Mouse (Mus musculus) frontal cortex, postnatal 14 days (tissue): ENCODE results near the gene Tnr.

ENCODE experiments used
- DNase-seq, 2 experiments: peaks; one replicate each; pipeline ENCODE4 v3.0.0; 2022; ENCODE audit warnings: low spot score in 2 of 2

The Tnr gene

DNA sequence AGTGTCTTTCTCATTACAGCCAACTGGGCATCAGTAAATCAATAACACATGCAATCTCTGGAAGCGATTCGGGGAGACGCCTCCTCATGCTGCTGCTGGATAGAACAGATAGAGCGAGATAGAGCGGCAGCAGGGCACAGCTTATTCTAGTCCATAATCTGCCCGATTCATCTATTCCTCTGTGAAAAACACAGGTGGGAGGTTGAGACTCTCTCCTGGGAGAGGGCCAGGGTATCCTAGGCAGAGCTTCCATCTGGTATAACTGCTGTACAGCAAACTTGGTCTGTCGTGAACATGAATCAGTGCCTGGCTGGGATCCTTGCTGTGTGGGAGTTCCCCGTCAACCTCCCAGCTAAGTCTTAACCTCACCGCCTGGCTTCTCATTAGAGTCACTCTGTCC is 193.4 kb downstream of the Tnr start:
- DNase-seq = peak; percentile 52 to 59

DNA sequence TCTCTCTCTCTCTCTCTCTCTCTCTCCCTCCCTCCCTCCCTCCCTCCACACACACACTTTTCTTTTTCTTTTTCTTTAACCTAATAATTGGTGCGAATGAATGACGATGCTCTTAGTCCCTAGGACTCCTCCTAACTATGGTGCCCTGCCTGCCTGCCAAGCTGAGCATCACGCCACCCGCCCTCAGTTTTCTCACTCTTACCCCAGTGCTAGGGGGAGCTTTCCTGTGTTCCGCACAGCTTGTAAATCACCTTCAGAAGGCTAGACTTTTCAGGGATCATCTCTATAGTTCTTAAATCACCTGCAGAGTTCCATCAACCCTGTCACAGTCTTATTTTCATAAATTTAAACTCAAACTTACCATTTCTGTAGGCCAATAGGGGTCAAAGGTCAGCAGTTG is 200.2 kb downstream of the Tnr start:
- no peak for DNase-seq

DNA sequence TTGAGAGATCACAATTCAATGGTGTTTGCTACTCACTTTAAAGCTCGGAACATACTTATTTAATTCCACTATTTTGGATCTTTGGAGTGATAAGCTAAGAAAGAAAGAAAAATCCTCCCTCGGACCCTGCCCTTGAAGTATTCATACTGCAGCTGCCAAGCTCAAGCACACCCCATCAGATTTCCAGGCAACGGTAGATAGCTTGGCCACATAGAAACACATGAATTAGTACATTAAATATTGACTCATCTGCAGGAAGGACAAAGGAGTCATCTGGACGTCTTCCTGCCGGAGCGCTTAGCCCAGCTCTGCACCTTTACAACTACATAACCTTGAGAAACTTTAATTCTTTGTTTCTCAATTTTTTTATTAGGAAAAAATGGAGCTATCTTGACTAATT is 205.7 kb downstream of the Tnr start:
- no peak for DNase-seq

DNA sequence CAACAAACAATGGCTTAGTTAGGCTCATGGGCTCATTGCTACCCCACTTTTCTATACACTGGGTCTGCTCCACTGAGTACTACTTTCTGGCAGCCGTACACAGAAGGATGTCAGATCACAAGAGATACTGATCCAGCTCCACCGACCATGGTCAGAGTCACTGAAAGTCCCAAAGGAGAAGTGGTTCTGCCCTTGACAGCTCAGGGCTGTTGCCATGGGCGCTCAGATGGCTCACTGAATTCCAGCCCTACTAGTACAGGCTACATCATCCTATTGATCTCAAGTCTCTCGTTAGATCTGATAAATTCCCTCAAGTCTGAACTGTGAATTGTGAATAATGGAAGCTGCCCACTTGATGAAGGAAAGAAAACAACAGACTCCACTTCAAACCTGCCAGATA is 207.3 kb downstream of the Tnr start:
- no peak for DNase-seq

DNA sequence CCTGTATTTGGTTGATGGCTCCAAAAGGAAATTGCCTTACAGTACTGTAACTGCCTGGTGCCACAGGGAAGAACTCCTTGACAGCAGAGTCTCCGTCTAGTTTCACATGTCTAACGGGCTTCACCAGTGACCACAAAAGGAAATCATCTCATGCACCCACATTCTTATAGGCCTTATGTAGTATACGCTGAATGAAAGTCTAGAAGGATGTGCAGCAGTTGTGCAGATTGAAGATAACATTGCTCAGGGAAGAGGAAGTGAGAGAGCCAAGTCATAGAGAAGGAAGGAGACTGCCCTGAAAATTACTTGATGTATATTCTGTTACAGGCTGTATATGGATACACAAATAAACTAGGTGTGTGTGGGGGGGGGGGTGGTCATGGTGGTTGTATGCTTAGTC is 211.5 kb downstream of the Tnr start:
- no peak for DNase-seq

DNA sequence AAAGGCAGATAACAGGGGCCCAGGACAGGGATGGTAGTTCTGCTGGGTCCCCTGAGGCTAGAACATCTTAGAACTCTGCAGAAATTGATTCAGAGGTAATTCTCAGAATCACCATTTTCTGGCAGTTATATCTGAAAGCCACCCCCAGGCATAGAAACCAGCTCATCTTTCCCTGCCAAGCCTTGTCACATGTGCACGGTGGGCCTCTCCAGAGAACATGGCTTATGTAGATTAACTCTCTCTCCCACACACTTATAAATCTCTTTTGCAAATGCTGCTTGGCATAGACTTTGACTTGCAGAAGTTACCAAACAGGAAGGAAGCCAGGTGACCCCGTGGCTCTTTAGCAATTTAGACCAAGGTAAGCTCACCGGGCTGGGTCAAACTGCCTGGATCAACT is 215.9 kb downstream of the Tnr start:
- no peak for DNase-seq

DNA sequence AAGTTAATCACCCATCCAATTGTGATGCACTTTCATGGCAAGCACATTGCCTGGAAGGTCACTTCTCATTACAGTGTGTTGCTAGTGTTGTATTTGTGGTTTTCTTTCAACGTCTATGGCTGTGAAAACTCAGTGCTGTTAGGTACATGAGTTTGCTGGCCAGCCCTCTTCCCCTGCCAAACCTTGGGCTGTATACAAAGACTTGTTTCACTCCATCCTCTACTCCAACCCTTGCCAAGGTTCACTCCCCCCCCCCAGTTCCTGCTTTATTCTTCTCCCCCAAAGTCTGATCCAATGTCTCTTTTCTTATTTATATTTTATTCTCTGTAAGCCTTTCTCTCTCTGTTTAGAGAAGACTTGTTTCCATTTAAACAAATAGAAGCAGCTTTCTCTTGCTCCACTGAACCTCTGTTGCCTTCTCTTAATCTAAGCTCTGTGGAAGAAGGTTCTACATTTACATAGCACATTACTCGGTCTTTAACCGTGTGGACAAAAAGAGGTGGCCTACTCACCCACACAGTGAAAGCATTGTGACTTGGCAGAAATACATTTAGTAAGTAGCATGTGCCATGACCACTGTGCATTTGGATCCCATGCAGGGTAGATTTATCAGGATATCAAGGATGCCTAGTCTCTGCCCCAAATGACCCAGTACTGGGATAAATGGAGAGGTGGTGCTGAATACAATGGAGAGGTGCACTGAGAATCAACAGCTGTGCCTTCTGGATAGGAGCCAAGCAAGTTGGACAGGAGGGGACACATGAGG is 217.9 kb downstream of the Tnr start:
- no peak for DNase-seq

DNA sequence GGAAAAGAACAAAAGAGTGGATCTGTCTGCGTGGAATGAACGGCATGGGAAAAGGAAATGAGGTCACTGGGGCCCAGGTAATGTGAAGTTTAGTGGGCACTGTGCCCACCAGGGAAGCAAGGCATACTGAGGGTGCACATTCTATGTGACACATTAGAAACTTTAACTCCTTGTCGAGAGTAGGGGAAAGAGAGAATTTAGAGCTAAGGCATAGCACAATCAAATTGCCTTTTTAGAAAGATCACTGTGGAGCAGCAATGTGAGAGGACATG is 218.4 kb downstream of the Tnr start:
- DNase-seq = no peak

DNA sequence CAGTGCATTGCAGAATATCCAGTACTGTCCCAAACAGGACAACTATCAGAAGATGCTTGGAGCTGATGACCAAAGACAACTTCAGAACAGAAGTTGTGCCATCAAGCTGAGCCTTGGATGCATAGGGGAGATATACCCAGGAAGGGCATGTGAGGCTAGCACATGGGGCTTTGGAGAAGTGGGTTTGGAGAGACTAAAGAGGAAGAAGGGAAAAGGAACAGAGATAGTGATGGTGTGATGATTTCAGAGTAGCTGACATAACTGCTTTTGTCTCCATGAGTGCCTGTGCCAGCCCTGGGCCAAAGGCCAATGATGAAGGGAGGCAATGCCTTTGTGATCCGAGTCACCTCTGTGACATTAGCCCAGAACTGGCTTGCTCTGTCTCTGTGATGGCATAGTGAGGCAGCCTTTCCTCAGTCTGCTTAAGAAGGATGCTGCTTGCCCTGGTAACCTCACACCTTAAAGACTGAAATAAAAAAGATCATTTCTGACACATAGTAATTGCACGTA is 220.2 kb downstream of the Tnr start:
- DNase-seq = no peak

DNA sequence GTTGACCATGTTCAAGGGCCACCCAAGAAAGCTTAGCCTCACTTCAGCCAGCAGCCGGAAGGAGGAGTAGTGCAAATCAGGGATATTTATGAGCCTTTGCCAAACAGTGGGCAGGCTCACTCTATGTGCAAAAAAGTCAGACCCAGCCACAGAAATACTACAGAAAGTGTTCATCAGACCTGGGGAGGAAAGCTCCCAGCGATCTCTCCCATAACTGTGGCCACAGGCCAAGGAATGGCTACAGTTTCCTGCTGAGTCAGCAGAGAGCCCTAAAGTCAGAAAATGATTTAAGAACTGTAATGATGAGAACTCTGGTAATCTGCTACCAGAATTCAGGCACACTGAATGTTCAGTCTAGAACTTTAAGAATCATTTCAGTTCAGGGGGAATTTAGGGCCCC is 221.7 kb downstream of the Tnr start:
- DNase-seq = no peak

DNA sequence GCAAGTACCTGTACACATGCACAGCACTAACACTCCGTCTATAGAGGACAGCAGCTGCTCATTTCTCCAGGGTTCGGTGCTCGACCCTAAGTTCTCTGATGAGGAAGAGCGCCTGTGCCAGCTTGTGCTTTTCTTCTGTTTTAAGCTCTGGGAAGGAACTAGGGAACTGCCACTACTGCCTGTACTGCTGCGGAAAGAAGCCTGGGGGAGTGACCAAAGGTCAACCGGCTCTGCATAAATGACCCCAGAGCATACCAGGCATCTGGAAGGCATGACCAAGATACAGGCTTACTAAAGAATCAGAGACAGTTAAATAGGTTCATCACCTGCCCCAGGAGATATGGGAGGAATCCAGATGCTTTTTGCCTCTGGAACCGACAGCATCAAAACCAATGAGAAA is 224.4 kb downstream of the Tnr start:
- no peak for DNase-seq

DNA sequence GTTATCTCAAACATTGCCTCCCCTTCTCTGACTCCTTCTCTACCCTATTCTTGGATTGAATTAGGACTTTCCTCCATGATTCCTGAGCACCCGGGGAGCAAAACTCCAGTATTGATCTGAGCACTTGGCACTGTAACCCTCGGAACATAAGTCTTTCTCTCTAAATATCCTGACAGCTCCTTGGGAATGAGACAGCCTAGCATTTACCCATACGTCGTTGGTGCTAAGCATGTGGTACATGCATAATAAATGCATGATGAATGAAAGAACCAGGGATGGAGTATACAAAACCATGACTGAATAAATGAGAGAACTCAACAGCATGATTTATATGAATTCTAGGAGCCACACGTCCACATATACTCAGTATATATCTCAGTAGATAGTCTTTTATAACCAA is 226.8 kb downstream of the Tnr start:
- DNase-seq = no peak

DNA sequence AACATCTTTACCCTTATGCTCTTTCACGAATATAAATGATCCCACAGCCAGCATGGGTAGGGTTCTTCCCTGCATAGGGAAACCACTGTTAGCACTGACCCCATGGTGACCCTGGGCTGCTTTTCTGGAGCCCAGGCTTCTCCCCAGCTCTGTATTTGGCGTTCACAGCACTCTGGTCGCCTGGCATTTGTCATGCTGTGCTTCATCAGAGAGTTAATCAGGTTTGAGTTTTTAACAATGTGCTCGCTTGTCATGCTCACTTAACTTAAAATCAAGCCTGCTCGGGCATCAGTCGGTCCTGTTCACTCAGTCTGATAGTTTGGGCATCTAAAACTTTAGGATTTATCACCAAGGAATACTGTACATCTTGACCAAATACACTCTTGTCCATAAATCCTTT is 227.3 kb downstream of the Tnr start:
- DNase-seq = no peak

DNA sequence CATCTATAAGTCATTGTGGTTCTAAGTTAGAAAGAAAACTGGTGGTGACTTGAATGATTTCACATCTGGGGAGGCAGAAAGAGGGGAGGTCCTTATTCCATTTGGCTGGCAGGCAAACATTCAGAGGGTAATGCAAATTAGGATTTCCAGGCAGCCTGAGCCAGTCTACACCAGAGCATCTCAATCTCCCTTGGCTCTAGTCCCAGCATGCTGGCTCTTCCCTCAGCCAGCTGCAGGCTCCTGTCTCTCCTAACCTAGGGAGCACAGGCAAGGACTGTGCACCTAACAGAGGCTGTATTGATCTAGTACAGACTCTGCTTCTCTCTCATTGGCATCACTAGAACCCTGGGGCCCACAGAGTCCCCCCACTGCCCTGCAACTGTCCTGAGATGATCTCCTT is 237.4 kb downstream of the Tnr start:
- peak in 1 of 2 experiments; percentile 36 for DNase-seq

DNA sequence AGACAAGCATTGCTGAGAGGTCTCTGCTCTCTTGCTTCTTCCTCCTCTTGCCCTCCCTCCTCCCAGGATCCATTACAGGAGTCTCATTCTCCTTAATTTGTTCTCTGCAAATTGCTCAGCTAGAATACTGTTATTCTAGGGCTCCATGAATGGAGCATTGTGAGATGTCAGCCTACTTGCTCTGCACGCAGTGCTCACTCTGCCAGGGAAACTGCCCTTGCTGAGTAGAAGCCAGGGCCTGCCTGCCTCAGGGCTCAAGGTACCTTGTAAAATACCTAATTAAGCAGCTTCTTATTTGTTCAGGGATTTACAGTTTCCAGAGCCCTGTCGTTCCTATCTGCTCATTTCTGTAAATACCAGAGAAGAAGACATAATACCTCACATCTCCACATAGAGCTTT is 240.3 kb downstream of the Tnr start:
- no peak for DNase-seq

DNA sequence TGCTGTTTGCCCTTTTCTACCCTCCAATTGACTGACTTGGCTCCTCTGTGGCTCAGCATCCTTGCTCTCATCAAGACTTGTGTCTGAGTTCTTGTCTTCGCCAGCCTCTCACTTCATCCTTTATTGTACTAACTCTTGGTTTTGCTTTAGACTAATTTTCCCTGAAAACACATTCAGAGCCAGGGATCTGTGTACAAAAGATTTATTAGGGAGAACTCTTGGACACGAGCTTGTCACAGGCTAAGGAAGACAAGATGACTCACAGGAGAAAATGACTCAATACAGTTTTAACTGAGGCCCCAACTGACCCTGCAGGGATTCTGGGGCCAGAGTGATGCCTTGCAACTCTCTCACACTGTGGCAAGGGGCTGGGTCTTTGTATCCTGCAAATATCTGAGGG is 241.3 kb downstream of the Tnr start:
- DNase-seq = no peak

DNA sequence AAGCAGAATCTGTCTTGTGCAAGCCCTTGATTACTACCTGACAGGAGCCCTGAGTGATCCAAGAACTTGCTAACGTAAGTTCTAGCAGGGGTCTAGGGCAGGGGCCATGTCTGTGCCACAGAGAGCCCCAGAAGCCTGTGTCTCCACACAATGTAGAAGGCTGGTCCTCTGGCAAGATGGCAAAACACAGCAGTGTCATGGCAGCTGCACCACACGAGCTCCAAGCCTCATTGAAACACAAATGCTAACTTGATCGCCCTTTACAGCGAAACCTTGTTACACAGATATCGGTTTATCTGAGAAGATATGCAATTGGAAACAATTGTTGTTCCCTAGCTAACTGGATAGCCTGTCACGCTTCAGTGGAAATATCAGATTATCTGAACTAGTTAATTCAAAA is 246.4 kb downstream of the Tnr start:
- DNase-seq = no peak

DNA sequence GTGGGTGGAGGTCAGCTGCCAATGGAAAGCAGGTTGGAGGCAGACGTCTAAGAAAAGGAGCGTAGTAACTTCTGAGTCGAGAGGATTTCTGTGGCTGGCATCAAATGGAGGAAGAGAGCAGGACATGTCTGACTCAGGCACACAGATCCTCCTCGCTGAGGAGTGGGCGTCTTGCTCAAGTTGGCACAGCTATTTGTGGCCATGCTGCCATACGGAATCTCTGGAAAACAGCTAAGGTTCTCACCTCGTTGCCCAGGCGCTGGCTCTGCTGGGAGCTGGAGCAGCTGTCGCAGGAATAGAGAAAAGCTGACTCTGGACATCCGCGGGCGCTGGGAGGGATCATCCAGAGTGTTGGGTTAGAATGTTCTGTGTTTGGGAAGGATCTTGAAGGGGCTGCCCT is 250.1 kb downstream of the Tnr start:
- peak; percentile 43 to 44 for DNase-seq

DNA sequence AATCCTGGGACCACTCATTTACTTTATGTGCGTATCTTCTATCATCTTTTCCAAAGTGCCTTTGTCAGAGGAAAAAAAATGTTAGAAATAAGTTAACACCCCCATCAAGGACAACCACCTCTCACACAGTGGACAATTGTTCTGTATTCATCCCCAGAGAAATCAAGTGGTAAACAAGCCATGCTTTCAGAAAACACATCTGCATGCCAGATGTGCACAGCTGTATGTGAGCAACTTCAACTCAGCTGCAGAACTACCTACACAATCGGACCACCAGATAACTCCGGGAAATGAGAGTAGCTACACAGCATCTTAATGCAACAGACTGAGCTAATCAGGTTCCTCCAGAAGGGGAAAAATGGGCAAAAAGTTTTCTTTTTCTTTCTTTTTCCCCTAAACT is 251.6 kb downstream of the Tnr start:
- no peak for DNase-seq

DNA sequence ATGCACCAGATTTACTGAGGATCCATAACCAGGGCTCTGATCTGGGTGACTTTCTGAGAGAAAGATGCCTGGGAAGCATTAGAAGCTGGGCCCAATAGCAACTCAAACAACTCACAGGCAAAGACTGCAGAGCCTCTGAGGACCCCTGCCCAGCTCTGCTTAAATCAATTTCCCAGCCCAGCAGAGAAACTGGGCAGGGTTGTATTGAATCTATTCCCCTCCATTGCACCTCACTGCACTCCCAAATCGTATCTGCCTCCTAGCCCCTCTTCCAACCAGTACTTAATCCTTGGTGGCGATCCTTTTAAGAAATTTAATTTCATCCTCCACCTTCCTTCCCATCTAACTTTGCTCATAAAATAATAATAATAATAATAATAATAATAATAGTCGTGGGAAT is 253.5 kb downstream of the Tnr start:
- no peak for DNase-seq

DNA sequence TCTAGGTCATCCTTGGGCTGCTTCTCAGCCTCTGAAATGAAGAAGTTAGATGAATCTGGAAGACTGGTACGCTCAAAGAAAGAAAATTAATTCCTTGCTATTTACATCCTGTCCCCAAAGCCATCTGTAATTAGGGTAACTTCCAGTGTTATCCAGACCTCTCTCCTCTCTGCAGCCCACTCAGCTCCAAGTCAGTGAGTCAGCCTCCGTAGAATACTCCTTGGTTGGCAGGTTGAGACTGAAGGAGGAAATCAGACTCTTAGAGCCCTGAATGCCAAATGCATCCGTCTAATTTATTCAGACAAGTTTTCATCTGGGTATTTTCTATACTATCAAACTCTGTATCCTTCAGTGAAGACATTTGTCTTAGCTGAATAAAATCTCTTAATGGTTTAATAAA is 255.9 kb downstream of the Tnr start:
- DNase-seq = no peak

DNA sequence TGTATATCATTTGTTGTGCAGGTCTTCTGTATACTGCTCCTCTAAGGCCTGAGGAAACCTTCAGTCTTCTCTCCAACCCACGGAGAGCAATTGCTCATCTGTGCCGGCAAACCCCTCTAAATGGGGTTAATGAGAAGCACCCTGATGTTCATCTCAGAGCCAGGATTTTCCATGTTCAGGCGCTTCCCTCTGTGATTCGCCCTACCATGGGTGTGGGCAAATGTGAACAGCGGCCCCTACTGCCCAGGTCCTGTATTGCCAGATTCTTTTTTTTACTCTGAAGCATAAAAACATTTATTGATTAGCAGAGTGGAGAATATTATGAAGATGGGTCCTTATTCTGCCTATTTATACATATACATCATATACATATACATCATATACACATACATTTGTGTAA is 260.3 kb downstream of the Tnr start:
- peak in 1 of 2 experiments; percentile 30 for DNase-seq

DNA sequence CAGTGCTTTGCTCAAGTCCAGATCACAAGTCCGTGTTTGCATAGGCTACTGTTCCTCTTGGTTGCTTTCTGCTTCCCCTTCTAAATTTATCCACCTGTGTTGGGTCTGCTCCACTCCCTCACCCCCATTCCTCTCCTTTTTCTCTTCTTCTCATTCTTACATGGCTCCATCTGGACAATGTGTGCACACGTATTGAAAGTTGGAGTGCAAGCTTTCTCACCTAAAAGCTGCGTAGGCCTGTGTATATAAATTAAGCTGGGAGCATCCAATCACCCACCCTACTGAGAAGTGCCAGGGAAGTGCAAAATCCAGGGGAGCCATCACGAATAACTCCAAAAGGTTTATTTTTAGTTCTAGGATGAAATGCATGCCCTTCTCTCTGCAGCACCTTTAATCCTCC is 264.7 kb downstream of the Tnr start:
- no peak for DNase-seq

DNA sequence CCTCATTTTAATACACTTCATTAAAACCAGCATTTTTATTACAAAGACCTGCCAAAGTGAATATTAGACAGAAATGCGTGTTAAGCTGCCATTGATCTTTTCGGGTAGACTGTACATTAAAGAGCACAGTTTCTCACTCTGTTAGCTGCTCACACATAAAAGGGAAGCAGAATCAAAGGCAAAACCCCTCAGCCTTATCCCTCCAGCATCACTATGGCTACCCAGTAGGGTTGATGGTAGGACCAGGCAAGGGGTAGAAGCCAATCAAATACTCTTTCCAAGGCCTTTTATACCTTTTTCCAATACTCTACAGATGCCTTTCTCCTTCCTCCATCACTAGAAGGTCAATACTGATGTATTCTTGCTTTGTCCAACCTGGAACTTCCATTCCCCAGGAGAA is 269.0 kb downstream of the Tnr start:
- DNase-seq = no peak
